Mouse (Mus musculus): ENCODE measurements around the gene Yipf2. TPM values are rescaled to one million over a fixed set of nuclear protein-coding genes. Genes with fewer than 3 reads are reported as not detected.

The Yipf2 gene
- polyA plus RNA-seq (2014; fragmentation: Nextera tagmentation; extraction: Ambion mirVana): 20.8 and 23.3 TPM in 2 replicates

DNA sequence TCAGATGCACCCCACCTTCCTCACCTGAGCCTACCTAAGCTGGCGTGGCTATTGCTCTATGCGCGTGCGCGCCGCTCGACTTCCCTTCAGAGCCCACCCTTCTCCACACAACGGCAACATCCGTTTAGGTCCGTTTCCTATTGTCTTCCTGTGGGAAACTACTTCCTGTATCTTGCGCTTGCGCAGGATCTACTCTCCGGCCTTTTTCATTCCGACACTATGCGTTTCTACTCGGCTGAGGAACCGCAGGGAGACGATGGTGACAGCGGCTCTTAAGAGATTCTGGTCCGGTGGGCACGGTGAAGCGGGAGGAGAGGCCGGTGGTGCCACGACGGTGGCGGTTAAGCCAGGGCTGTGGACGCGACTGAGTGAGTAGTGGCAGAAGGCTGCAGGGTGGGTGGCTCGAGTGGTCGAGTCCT is at the start of gene Yipf2, which contains the start of gene Timm29:
Yipf2 (minus strand) TSS at position 126 of the 419 bp plus-strand sequence.
Timm29 (plus strand) TSS at position 20 of the 419 bp plus-strand sequence.
- DNase-seq (ENCODE audit: low spot score): peak; percentile 94
- ATAC-seq (replicated peaks; ENCODE audit: low FRiP score, low TSS enrichment, low read depth): peak; percentile 92
- WGBS: 0% methylated on average over 30 of the region's 30 CpGs
- Histone ChIP-seq H3K9me3 (ENCODE audit: control insufficient read depth, low read length) (no peaks in the 10 kb centered on the region), H3K4me2 (ENCODE audit: low read length) (peak within 1 kb of the TSS; percentile 94), H3K27me3 (replicated peaks; ENCODE audit: control insufficient read depth, insufficient read depth, low read length) (no peaks in the 10 kb centered on the region), H3K4me3 (ENCODE audit: low read depth, low read length) (peak within 1 kb of the TSS; percentile 98), H3K27ac (ENCODE audit: low read depth) (peak within 1 kb of the TSS; percentile 69), H3K9ac (ENCODE audit: low read length) (peak within 1 kb of the TSS; percentile 88), H3K36me3 (ENCODE audit: control insufficient read depth, insufficient read depth, low read length) (peaks cover 51% of the 10 kb centered on the region), H3K4me1 (replicated peaks; ENCODE audit: control insufficient read depth, insufficient read depth, low read length) (peaks cover 14% of the 10 kb centered on the region)

DNA sequence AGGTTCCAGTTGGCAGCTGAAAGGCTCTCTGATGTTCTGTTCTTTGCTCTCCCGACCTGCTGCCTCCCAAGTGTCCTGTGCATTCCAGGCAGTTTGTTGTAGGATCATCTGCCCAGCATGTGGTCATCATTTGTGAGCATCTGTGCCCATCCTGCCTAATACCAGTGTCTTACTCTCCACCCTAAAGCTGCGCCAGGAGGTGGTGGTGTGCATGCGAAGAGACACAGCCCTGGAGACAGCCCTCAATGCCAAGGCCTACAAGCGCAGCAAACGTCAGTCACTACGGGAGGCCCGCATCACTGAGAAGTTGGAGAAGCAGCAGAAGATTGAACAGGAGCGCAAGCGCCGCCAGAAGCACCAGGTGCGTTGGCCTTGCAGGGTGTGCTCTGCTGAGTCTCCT is 46.4 kb upstream of the Yipf2 start:
- H3K27ac ChIP-seq (ENCODE audit: low read depth): no peak overlapping the region

DNA sequence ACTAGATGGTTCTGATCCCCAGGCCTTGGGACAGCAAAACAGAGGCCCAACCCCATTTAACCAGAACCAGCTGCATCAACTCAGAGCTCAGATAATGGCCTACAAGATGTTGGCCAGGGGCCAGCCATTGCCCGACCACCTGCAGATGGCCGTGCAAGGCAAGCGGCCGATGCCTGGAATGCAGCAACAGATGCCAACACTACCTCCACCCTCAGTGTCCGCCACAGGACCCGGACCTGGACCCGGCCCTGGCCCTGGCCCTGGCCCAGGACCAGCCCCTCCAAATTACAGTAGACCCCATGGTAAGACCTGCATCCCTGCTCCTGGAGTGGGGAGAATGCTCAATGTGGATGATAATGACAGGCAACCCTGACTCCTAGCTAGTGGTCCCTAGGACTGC is 43.0 kb upstream of the Yipf2 start:
- DNase-seq (ENCODE audit: low spot score) (no peak), ATAC-seq (replicated peaks; ENCODE audit: low FRiP score, low TSS enrichment, low read depth) (no peak)
- Histone ChIP-seq H3K27ac (ENCODE audit: low read depth) (no peak overlapping the region), H3K9me3 (ENCODE audit: control insufficient read depth, low read length) (no peaks in the 10 kb centered on the region), H3K27me3 (replicated peaks; ENCODE audit: control insufficient read depth, insufficient read depth, low read length) (no peaks in the 10 kb centered on the region), H3K4me2 (ENCODE audit: low read length) (no peak overlapping the region), H3K4me1 (replicated peaks; ENCODE audit: control insufficient read depth, insufficient read depth, low read length) (no peaks in the 10 kb centered on the region), H3K36me3 (ENCODE audit: control insufficient read depth, insufficient read depth, low read length) (peaks cover 91% of the 10 kb centered on the region), H3K9ac (ENCODE audit: low read length) (no peak overlapping the region), H3K4me3 (ENCODE audit: low read depth, low read length) (no peak overlapping the region)
- 76% methylated on average over 7 of the region's 7 CpGs for WGBS

More for the DNA sequence above, 46.4 kb upstream of the Yipf2 start:
- Histone ChIP-seq H3K4me3 (ENCODE audit: low read depth, low read length) (no peak overlapping the region), H3K9ac (ENCODE audit: low read length) (no peak overlapping the region), H3K4me1 (replicated peaks; ENCODE audit: control insufficient read depth, insufficient read depth, low read length) (no peaks in the 10 kb centered on the region), H3K9me3 (ENCODE audit: control insufficient read depth, low read length) (no peaks in the 10 kb centered on the region), H3K27me3 (replicated peaks; ENCODE audit: control insufficient read depth, insufficient read depth, low read length) (no peaks in the 10 kb centered on the region), H3K36me3 (ENCODE audit: control insufficient read depth, insufficient read depth, low read length) (peaks cover 100% of the 10 kb centered on the region), H3K4me2 (ENCODE audit: low read length) (no peak overlapping the region)
- 94% methylated on average over 11 of the region's 11 CpGs for WGBS
- no peak for DNase-seq (ENCODE audit: low spot score)
- no peak for ATAC-seq (replicated peaks; ENCODE audit: low FRiP score, low TSS enrichment, low read depth)

DNA sequence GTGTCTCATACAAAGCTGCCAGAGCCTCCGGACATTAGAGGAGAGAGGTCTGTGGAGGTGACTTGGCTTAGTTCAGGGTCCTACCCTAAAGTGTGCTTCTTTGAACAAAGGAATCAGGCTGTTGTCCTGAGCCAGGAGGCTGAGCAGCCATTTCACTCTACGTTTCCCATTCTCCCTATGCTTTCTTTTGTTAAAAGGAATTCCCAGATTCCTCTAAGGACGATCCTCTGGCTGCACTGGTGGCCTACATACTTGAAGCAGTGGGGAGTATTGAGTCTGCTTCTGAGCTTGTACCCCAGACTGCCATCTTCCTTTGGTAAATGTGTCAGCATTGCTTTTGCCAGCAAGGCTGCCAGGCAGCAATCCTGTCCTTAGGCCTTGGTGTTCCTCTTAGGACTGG is 40.5 kb upstream of the Yipf2 start:
- H3K9me3 ChIP-seq (ENCODE audit: control insufficient read depth, low read length): no peaks in the 10 kb centered on the region
- no peak overlapping the region for H3K9ac ChIP-seq (ENCODE audit: low read length)
- ATAC-seq (replicated peaks; ENCODE audit: low FRiP score, low TSS enrichment, low read depth) (no peak), DNase-seq (ENCODE audit: low spot score) (no peak)
- H3K27me3 ChIP-seq (replicated peaks; ENCODE audit: control insufficient read depth, insufficient read depth, low read length): no peaks in the 10 kb centered on the region
- H3K4me2 ChIP-seq (ENCODE audit: low read length): no peak overlapping the region
- WGBS: 86% methylated on average over 3 of the region's 3 CpGs
- H3K27ac ChIP-seq (ENCODE audit: low read depth): no peak overlapping the region
- H3K4me1 ChIP-seq (replicated peaks; ENCODE audit: control insufficient read depth, insufficient read depth, low read length): no peaks in the 10 kb centered on the region
- H3K36me3 ChIP-seq (ENCODE audit: control insufficient read depth, insufficient read depth, low read length): peaks cover 66% of the 10 kb centered on the region
- no peak overlapping the region for H3K4me3 ChIP-seq (ENCODE audit: low read depth, low read length)

DNA sequence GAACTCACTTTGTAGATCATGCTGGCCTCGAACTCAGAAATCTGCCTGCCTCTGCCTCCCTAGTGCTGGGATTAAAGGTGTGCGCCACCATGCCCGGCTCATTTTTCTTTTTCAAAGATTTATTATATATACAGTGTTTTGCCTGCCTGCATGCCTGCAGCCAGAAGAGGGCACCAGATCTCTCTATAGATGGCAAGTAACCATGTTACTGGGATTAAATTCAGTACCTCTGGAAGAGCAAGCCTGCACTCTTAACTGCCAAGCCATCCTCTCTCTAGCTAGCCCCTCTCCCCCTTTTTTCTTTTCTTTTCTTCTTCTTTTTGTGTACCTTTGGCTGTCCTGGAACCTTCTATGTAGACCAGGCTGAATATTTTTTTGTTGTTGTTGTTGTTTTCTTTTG is 38.0 kb upstream of the Yipf2 start:
- 70% methylated on average over 3 of the region's 3 CpGs for WGBS

DNA sequence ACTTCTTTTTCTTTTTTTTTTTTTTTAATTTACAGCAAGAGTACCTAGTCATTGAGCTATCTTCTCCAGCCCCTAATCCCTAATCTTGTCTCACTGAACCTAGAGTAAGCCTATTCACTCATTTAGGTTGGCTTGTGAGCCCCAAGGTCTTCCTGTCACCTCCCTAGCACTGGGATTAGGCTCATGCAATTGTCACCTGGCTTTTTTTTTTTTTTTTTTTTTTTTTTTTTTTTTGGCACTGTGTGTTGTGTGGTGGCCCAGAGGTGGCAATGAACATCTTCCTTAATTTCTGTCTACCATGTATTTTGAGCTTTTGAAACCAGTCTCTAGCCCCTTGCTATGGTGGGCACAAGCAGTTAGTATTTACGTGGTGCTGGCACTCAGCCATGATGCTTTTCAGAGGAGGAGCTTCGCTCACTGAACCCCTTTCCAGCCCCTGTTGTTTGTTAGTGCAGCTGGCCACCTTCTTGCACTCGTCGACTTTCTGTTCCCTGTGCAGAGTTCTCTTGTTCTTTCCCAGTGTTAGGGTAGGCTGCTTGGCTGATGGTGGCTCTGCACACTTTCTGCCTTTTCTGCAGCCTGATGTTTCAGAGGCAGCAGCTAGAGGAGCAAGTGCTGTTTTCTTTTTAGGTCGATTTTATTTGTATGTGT is 34.6 kb upstream of the Yipf2 start:
- Histone ChIP-seq H3K4me1 (replicated peaks; ENCODE audit: control insufficient read depth, insufficient read depth, low read length) (no peaks in the 10 kb centered on the region), H3K36me3 (ENCODE audit: control insufficient read depth, insufficient read depth, low read length) (0 out of 2 replicates have a peak, but pooled peaks cover 8% of the 10 kb centered on the region), H3K9ac (ENCODE audit: low read length) (no peak overlapping the region), H3K9me3 (ENCODE audit: control insufficient read depth, low read length) (no peaks in the 10 kb centered on the region), H3K4me3 (ENCODE audit: low read depth, low read length) (no peak overlapping the region), H3K4me2 (ENCODE audit: low read length) (no peak overlapping the region), H3K27me3 (replicated peaks; ENCODE audit: control insufficient read depth, insufficient read depth, low read length) (no peaks in the 10 kb centered on the region), H3K27ac (ENCODE audit: low read depth) (no peak overlapping the region)
- DNase-seq (ENCODE audit: low spot score): no peak
- no peak for ATAC-seq (replicated peaks; ENCODE audit: low FRiP score, low TSS enrichment, low read depth)
- WGBS: 83% methylated on average over 5 of the region's 5 CpGs

More for the DNA sequence above, 38.0 kb upstream of the Yipf2 start:
- H3K4me1 ChIP-seq (replicated peaks; ENCODE audit: control insufficient read depth, insufficient read depth, low read length): no peaks in the 10 kb centered on the region
- ATAC-seq (replicated peaks; ENCODE audit: low FRiP score, low TSS enrichment, low read depth) (no peak), DNase-seq (ENCODE audit: low spot score) (no peak)
- no peak overlapping the region for H3K4me2 ChIP-seq (ENCODE audit: low read length)
- no peak overlapping the region for H3K9ac ChIP-seq (ENCODE audit: low read length)
- no peak overlapping the region for H3K27ac ChIP-seq (ENCODE audit: low read depth)
- H3K4me3 ChIP-seq (ENCODE audit: low read depth, low read length): no peak overlapping the region
- H3K36me3 ChIP-seq (ENCODE audit: control insufficient read depth, insufficient read depth, low read length): peaks cover 42% of the 10 kb centered on the region
- no peaks in the 10 kb centered on the region for H3K9me3 ChIP-seq (ENCODE audit: control insufficient read depth, low read length)
- no peaks in the 10 kb centered on the region for H3K27me3 ChIP-seq (replicated peaks; ENCODE audit: control insufficient read depth, insufficient read depth, low read length)

DNA sequence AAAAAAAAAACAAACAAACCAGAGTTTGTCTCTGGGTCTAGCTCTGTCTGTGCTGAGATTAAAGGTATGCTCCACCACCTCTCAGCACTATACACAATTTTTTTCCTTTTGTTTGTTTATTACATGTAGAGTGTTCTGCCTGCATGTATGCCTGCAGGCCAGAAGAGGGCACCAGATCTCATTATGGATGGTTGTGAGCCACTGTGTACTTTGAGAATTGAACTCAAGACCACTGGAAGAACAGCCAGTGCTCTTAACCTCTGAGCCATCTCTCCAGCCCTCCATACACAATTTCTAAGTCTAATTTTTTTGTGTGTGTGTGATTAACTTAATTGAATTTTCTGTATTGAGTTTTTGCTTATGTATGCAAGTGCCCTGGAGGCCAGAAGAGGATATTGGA is 33.9 kb upstream of the Yipf2 start:
- DNase-seq (ENCODE audit: low spot score) (no peak), ATAC-seq (replicated peaks; ENCODE audit: low FRiP score, low TSS enrichment, low read depth) (no peak)
- Histone ChIP-seq H3K4me3 (ENCODE audit: low read depth, low read length) (no peak overlapping the region), H3K9ac (ENCODE audit: low read length) (no peak overlapping the region), H3K36me3 (ENCODE audit: control insufficient read depth, insufficient read depth, low read length) (0 out of 2 replicates have a peak, but pooled peaks cover 5% of the 10 kb centered on the region), H3K4me1 (replicated peaks; ENCODE audit: control insufficient read depth, insufficient read depth, low read length) (no peaks in the 10 kb centered on the region), H3K9me3 (ENCODE audit: control insufficient read depth, low read length) (no peaks in the 10 kb centered on the region), H3K27ac (ENCODE audit: low read depth) (no peak overlapping the region), H3K4me2 (ENCODE audit: low read length) (no peak overlapping the region), H3K27me3 (replicated peaks; ENCODE audit: control insufficient read depth, insufficient read depth, low read length) (no peaks in the 10 kb centered on the region)

DNA sequence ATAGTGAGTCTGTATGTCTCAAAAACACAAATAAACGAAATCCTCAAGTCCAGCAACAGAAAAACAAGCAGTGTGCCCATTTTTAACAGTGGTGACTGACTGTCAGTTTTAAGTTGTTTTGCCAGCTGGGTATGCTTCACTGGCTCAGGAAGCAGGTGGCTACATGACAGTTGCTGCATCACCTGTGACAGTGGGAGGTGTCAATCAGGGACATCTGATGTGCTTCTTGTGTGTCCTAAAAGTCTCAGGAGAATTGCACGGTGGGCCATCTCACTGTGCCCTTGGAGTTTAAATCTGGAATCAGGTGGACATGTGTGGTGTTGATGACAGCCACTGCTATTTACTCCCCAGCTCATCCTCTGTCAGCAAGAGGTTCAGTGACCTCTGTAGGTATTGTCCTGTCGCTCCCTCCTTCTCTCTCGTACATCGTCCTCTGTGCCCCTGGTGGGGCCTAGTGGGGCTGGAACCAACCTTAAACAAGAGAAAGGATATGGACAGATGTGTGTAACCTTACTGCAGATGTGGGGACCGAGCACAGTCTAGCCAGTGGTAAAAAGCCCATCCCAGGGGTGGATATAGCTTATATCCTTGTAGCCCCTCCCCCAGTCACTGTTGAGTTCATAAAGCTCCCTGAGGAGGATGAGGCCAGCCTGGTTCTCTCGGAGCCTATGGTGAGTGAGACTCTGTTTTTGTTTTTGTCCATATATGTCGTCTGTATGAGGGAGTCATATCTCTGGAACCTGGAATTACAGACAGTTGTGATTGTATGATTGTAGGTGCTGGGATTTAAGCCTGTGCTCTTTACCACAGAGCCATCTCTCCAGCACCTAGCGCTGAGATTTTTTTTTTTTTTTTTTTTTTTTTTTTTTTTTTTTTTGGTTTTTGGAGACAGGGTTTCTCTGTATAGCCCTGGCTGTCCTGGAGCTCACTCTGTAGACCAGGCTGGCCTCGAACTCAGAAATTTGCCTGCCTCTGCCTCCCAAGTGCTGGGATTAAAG is 33.0 kb upstream of the Yipf2 start:
- no peaks in the 10 kb centered on the region for H3K9me3 ChIP-seq (ENCODE audit: control insufficient read depth, low read length)
- no peak overlapping the region for H3K27ac ChIP-seq (ENCODE audit: low read depth)
- 92% methylated on average over 10 of the region's 10 CpGs for WGBS
- no peak overlapping the region for H3K4me3 ChIP-seq (ENCODE audit: low read depth, low read length)
- no peaks in the 10 kb centered on the region for H3K36me3 ChIP-seq (ENCODE audit: control insufficient read depth, insufficient read depth, low read length)
- no peak overlapping the region for H3K4me2 ChIP-seq (ENCODE audit: low read length)
- no peaks in the 10 kb centered on the region for H3K27me3 ChIP-seq (replicated peaks; ENCODE audit: control insufficient read depth, insufficient read depth, low read length)
- ATAC-seq (replicated peaks; ENCODE audit: low FRiP score, low TSS enrichment, low read depth) (no peak), DNase-seq (ENCODE audit: low spot score) (no peak)
- no peak overlapping the region for H3K9ac ChIP-seq (ENCODE audit: low read length)
- no peaks in the 10 kb centered on the region for H3K4me1 ChIP-seq (replicated peaks; ENCODE audit: control insufficient read depth, insufficient read depth, low read length)
